Mouse (Mus musculus): ENCODE data around the gene Cd200r4.

The Cd200r4 gene

GRCm38 (mm10) chr16:44875178-44875577 is 63.6 kb downstream of the Cd200r4 start:
- DNase-seq (ENCODE audit: low read depth, low spot score): no peak

- DNase-seq (ENCODE audit: low read depth, low spot score): no peak
These were observed 65.1 kb downstream of the Cd200r4 start for GRCm38 (mm10) chr16:44876625-44877024.

- no peak for DNase-seq (ENCODE audit: low read depth, low spot score)
These were observed 66.1 kb downstream of the Cd200r4 start for GRCm38 (mm10) chr16:44877595-44877994.

Measured in A20 (cell line).